Mouse (Mus musculus) liver, embryonic 14.5 days (tissue): ENCODE results near the gene Dapk1.

Experiments used
- CTCF ChIP-seq: IDR thresholded peaks from 2 replicates; pipeline ENCODE4 v1.5.1; 2016; ENCODE audit warnings: antibody characterized with exemption, low read depth, control low read depth
- EP300 ChIP-seq: IDR thresholded peaks from 2 replicates; pipeline ENCODE4 v1.6.1; 2016; ENCODE audit warnings: antibody characterized with exemption, low read depth

DNA sequence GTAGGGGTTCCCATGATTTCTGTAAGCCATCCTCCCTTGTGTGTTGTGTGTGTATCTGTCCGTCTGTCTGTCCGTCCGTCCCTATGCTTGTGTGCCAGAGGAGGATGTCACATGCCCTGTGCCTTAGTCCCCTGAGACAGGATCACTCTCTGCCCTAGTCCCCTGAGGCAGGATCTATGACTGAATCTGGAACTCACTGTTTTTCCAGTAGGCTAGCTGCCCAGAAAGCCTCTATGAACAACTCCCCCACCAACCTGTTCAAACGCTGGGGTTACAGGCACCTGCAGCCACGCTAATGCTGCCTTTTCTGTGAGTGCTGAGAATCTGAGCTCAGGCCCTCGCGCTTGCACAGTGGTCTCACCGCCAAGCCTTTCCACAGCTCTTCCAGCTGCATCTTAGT lies 83.1 kb downstream of the Dapk1 start:
- TF ChIP-seq CTCF (no peak), EP300 (no peak)
